Mouse (Mus musculus): ENCODE measurements at regions not wholly inside any gene's neighbourhood (a gene's known extent, or its start where the extent isn't known, plus 50 kb on each side); places are given as distances from the start of the nearest gene placed in this dataset.

GRCm38 (mm10) chr13:48154414-48155105, 106.5 kb upstream of the Id4 start:
- no peak for ATAC-seq (ENCODE audit: poor library complexity, severe bottlenecking)

- no peak for ATAC-seq (ENCODE audit: poor library complexity, severe bottlenecking)
Observed at GRCm38 (mm10) chr13:48159020-48159910, 101.8 kb upstream of the Id4 start.

DNA sequence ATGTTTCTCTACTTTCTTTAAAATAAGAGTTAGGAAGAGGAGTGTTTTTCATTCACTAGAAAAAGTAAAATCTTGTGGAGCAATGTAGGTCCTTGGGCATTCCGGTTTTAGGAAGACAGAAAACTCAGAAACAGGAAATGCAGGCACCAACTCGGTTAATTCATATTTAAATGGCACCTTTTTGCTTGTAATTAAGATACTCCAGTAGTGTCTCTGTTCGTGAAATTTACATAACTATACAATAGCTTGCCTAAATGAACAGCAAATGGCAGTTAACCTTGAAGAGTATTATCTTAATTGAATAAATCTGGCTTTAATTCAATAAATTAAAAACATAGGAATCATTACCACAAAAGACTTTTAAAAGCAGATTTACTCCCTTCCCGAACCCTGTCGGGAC, 100.9 kb upstream of the Id4 start:
- ATAC-seq (ENCODE audit: poor library complexity, severe bottlenecking), result no peak

- ATAC-seq (ENCODE audit: poor library complexity, severe bottlenecking), result no peak
Observed at GRCm38 (mm10) chr13:48161339-48161738, 99.7 kb upstream of the Id4 start.

DNA sequence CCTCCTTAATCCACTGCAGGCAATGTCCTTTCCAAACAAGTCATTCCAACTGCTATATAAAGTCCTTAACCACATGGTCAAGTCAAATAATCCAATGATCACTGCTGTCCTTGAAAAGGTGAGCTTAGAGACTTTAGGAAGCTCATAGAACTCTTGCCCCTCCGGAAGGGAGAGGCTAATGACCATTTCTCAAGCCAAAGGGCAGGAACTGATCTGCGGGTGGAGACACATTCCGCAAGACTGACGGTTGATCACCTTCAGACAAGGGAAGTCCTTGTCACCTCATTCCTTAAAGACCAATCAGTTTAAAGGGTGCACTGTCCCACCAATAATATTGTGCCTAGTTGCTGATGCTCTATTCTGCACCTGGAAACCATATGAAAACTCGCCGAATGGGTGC, 96.4 kb upstream of the Id4 start:
- ATAC-seq (ENCODE audit: poor library complexity, severe bottlenecking), result no peak

DNA sequence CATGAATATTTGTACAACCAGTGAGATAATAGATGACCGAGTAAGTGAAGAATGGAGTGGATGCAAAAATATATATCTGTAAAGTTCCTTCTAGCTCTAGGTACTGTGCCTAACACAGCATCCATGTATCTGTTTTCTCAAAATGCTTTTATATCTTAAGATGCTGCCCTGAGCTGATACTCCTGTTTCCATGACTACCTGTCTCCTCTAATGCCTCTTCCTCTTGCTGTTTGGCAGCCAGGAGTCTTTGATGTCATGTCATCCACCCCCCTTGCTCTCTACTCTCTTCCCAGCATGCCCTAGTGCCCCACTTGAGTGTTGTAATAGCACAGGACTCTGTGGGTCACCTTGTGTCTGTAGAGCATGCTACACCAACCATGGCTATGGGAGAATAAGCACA, 95.2 kb upstream of the Id4 start:
- no peak for ATAC-seq (ENCODE audit: poor library complexity, severe bottlenecking)

DNA sequence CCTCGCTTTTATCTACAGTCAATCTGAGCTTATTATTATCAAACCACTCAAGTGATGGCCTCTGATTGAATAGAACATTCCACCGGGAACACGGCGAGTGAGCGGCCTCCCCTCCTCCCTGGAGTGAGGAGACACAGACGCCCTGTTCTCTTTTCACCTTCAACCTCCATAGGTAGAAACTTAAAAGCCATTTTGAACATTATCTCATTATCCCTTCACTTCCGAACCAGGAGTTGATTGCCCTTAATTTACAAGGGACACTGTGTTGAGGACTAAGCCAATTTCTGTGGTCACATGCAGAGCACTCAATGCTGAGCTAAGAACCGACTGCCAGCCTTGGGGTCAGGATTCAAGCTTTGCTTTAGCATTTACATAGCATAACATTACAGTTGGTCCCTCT, 93.1 kb upstream of the Id4 start:
- no peak for ATAC-seq (ENCODE audit: poor library complexity, severe bottlenecking)

GRCm38 (mm10) chr13:48171309-48171953, 89.6 kb upstream of the Id4 start:
- no peak for ATAC-seq (ENCODE audit: poor library complexity, severe bottlenecking)

DNA sequence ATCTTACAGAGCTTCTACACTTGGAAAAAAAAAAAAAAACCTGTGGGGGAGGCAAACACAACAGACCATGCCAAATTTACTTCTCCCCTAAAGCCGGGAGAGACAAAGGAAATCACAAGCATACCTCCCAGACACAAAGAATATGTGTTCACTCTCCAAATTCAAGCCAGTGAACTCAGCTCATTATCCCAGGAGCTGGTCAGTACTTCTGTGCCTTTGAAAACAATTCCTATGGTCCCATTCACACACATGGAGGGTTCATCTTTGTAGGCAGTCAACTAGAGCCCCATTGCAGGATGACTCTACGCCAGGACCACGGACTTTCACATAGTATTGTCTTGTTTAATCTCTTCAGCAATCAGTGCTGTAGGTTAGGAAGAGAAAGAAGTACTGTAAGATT, 89.0 kb upstream of the Id4 start:
- ATAC-seq (ENCODE audit: poor library complexity, severe bottlenecking), result no peak

GRCm38 (mm10) chr13:48192476-48192875, 68.6 kb upstream of the Id4 start:
- no peak for ATAC-seq (ENCODE audit: poor library complexity, severe bottlenecking)

DNA sequence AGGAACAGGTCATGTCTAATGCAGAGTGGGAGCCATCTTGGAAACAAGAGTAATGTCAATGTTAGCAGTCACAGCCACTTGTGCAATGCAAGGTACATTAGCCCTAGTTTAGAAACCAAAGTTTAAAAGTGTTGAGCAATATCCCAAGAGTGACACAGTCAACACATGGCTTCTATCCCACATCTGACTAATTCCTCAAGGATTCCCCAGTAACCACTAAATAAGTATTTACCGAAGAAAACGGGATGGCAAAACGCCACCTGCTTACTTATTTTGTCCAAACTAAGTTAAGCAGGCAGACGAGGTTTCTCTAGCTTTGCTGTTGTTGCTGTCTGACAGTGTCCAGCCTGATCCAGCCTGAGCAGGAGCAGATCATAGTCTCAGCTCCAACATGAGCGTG, 67.1 kb upstream of the Id4 start:
- ATAC-seq (ENCODE audit: poor library complexity, severe bottlenecking), result no peak

- ATAC-seq (ENCODE audit: poor library complexity, severe bottlenecking), result no peak
Observed at GRCm38 (mm10) chr13:48207824-48208223, 53.2 kb upstream of the Id4 start.
